Mouse (Mus musculus) gastrocnemius, adult 18-20 months (tissue): Measurements from ENCODE around the gene Otop1. TPM values are rescaled to one million over a fixed set of nuclear protein-coding genes. Genes with fewer than 3 reads are reported as not detected.
A peak's percentile ranks its signal among the peaks of the same experiment; 100 is the strongest.

Experiments used
- DNase-seq: peaks from one replicate; pipeline ENCODE4 v3.0.0; 2021; ENCODE audit warnings: low spot score
- long read RNA-seq, 2 experiments: library from polyadenylated mRNA; stranded (forward); transcript quantifications; one replicate each; pipeline ENCODE4 v2.0.0; 2021
- total RNA-seq, 2 experiments: library from RNA; stranded (reverse); gene quantifications; 2 replicates each; pipeline ENCODE4 v1.2.3; 2021

Gene Otop1
- total RNA-seq, result under 1 TPM; 0.27 to 0.71 TPM
- long read RNA-seq, experiment 1, result 0 reads
- long read RNA-seq, experiment 2, result 0 reads

GRCm38 (mm10) chr5:38275771-38276170 is at the start of gene Otop1:
Gene Otop1 (plus strand): TSS chr5:38275972.
- no peak for DNase-seq

- DNase-seq, result peak; percentile 33
Observed at GRCm38 (mm10) chr5:38235422-38235821, 40.4 kb upstream of the Otop1 start.

- no peak for DNase-seq
Observed at GRCm38 (mm10) chr5:38236627-38237026, 39.1 kb upstream of the Otop1 start.

- DNase-seq, result no peak
Observed at GRCm38 (mm10) chr5:38240727-38241472, 34.9 kb upstream of the Otop1 start.

GRCm38 (mm10) chr5:38241473-38241834 is 34.3 kb upstream of the Otop1 start:
- DNase-seq, result no peak

GRCm38 (mm10) chr5:38241966-38242365 is 33.8 kb upstream of the Otop1 start:
- DNase-seq, result no peak

- no peak for DNase-seq
Observed at GRCm38 (mm10) chr5:38255195-38255594, 20.6 kb upstream of the Otop1 start.

- no peak for DNase-seq
Observed at GRCm38 (mm10) chr5:38255644-38256043, 20.1 kb upstream of the Otop1 start.

GRCm38 (mm10) chr5:38256551-38256950 is 19.2 kb upstream of the Otop1 start:
- DNase-seq, result no peak

- DNase-seq, result no peak
Observed at GRCm38 (mm10) chr5:38258034-38258772, 17.6 kb upstream of the Otop1 start.

GRCm38 (mm10) chr5:38258773-38259146 is 17.0 kb upstream of the Otop1 start:
- DNase-seq, result no peak

- no peak for DNase-seq
Observed at GRCm38 (mm10) chr5:38259455-38260106, 16.2 kb upstream of the Otop1 start.

- peak; percentile 51 for DNase-seq
Observed at GRCm38 (mm10) chr5:38260107-38260682, 15.6 kb upstream of the Otop1 start, which contains the start of gene Tmem128. Gene Tmem128 (plus strand): TSS chr5:38260185.

- no peak for DNase-seq
Observed at GRCm38 (mm10) chr5:38270942-38271341, 4.8 kb upstream of the Otop1 start.

GRCm38 (mm10) chr5:38273831-38274230 is 1.9 kb upstream of the Otop1 start:
- no peak for DNase-seq

- DNase-seq, result no peak
Observed at GRCm38 (mm10) chr5:38276451-38276850, 679 bp downstream of the Otop1 start.

GRCm38 (mm10) chr5:38277098-38277866 is 1.5 kb downstream of the Otop1 start:
- no peak for DNase-seq

- no peak for DNase-seq
Observed at GRCm38 (mm10) chr5:38277936-38278600, 2.3 kb downstream of the Otop1 start.

- no peak for DNase-seq
Observed at GRCm38 (mm10) chr5:38280075-38280474, 4.3 kb downstream of the Otop1 start.

- no peak for DNase-seq
Observed at GRCm38 (mm10) chr5:38285724-38286123, 10.0 kb downstream of the Otop1 start.

- DNase-seq, result no peak
Observed at GRCm38 (mm10) chr5:38288476-38288875, 12.7 kb downstream of the Otop1 start.
